Mouse (Mus musculus): ENCODE data around the gene Tlr12.

DNA sequence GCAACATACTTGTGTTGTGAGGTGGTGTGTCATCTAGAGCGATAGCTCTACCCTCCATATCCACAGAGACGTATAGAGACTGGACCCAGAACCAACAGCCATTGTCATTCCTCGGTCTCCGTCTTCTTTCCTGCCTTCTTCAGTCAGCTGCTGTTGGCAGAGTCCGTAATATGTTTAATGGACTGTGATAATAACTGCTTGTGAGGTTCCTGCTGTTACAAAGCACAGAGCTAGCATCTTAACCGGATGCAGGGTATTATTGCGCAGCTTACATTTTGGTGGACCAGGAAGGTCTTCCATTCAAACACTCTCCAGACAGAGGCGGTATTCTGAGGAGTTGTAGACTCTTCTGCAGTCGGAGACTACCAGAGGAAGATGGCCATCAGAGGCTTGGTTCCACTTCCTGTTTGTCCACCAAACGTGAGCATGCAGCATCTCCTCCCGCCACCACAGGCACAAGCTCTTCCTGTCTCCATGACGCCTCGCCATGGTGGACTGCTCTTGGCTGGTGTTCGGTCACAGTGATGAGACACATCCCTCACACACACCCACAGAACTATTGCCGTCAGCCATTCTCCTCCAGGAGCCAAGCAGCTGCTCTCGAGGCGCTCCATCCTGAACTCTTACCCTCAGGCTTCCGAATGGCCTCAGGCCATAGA, 20.0 kb upstream of the Tlr12 start:
- TF ChIP-seq CTCF (IDR thresholded peaks at IDR 0.05; ENCODE audit: insufficient read depth, low read depth, low read length) = no peak
- TF ChIP-seq POLR2A (IDR thresholded peaks at IDR 0.05; ENCODE audit: insufficient read depth, low read depth, low read length) = no peak

Data from olfactory bulb, adult 2 months (tissue).